Mouse (Mus musculus) testis, postnatal 10 days (tissue): ENCODE results near the gene Perm1.

Source experiments
- DNase-seq: peaks from one replicate; pipeline ENCODE4 v3.0.0; 2021; ENCODE audit warnings: low spot score

Gene Perm1

GRCm38 (mm10) chr4:156215649-156216048 lies at the start of gene Perm1:
Gene Perm1 (plus strand): TSS chr4:156215868.
- DNase-seq, result no peak

GRCm38 (mm10) chr4:156166477-156166876 lies 49.2 kb upstream of the Perm1 start:
- DNase-seq, result peak; percentile 35

- DNase-seq, result peak; percentile 35
These were observed 47.1 kb upstream of the Perm1 start for GRCm38 (mm10) chr4:156168611-156169010.

GRCm38 (mm10) chr4:156169129-156169528 lies 46.5 kb upstream of the Perm1 start:
- DNase-seq, result peak; percentile 29

- DNase-seq, result peak; percentile 35
These were observed 43.8 kb upstream of the Perm1 start for GRCm38 (mm10) chr4:156171828-156172227.

- DNase-seq, result no peak
These were observed 38.0 kb upstream of the Perm1 start for GRCm38 (mm10) chr4:156177630-156178029.

- no peak for DNase-seq
These were observed 31.9 kb upstream of the Perm1 start for GRCm38 (mm10) chr4:156183747-156184146.

- no peak for DNase-seq
These were observed 31.2 kb upstream of the Perm1 start for GRCm38 (mm10) chr4:156184291-156184954.

GRCm38 (mm10) chr4:156185456-156185949 lies 30.2 kb upstream of the Perm1 start:
- no peak for DNase-seq

GRCm38 (mm10) chr4:156185950-156186850 lies 29.5 kb upstream of the Perm1 start:
- DNase-seq, result no peak

GRCm38 (mm10) chr4:156188162-156188810 lies 27.4 kb upstream of the Perm1 start:
- no peak for DNase-seq

GRCm38 (mm10) chr4:156188811-156189323 lies 26.8 kb upstream of the Perm1 start:
- DNase-seq, result no peak

- DNase-seq, result no peak
These were observed 23.1 kb upstream of the Perm1 start for GRCm38 (mm10) chr4:156192421-156193199.

- no peak for DNase-seq
These were observed 22.5 kb upstream of the Perm1 start for GRCm38 (mm10) chr4:156193200-156193590.

GRCm38 (mm10) chr4:156193906-156194305 lies 21.8 kb upstream of the Perm1 start:
- no peak for DNase-seq

GRCm38 (mm10) chr4:156194346-156194745 lies 21.3 kb upstream of the Perm1 start:
- no peak for DNase-seq

GRCm38 (mm10) chr4:156195927-156196870 lies 19.5 kb upstream of the Perm1 start:
- peak; percentile 76 for DNase-seq

- peak; percentile 82 for DNase-seq
These were observed 18.4 kb upstream of the Perm1 start, which contains the start of gene Agrn for GRCm38 (mm10) chr4:156197131-156197828. Gene Agrn (minus strand): TSS chr4:156197488.

GRCm38 (mm10) chr4:156197829-156198205 lies 17.9 kb upstream of the Perm1 start:
- DNase-seq, result peak; percentile 93
